ENCODE assay signal across 11 mouse cellular contexts in the genomic region with DNA sequence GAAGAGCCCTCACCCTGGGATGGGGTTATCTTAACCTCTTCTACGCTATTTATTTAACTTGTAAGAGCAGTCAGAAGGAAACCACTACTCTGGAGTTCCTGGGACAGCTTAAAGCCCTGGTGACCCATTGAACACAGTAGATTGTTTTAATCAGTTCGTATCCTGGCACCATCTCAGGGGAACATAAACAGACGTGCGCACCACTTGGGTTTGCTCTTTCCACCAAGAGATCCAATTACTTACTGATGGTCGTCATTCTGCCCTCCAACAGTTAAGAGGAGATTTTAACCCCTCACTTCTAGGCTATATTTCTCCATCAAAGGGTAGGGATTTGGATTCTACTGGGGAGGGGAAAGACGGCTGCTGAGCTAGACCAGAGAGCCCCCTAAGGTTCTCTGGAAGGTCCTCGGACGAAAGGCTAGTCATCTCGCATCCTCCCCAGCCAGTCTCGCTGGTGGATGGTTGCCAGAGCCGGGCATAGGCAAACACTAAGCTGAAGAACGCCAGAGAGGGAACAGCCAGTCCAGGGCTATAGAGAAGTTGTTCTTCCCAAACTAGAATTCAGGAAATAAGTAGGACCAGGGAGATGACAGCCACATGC. TPM values are rescaled to one million over a fixed set of nuclear protein-coding genes. Genes with fewer than 3 reads are reported as not detected.
A peak's percentile ranks its signal among the peaks of the same experiment; 100 is the strongest.
DNase-seq lines count a peak whose midpoint lies in the region; ATAC-seq and TF ChIP-seq lines count a peak whose summit lies in the region.
"Had no signal": no experiment of that assay in that cellular context is flagged by ENCODE, and none has a peak within 500 bp of the region (broad histone marks: within the 10 kb centered on the region; RNA-seq: fewer than 3 reads in every experiment).

No protein-coding gene starts in this region.

- no peak overlapping the region for H3K27ac ChIP-seq in gastrocnemius, adult 2 months
- H3K27ac ChIP-seq in ES-E14 (ENCODE audit: insufficient read depth, low read depth, low read length, poor library complexity, severe bottlenecking), result no peak overlapping the region
- H3K27ac ChIP-seq in heart, postnatal 0 days (ENCODE audit: low read depth), result no peak overlapping the region
- H3K27ac ChIP-seq in midbrain, embryonic 12.5 days (replicated peaks), result no peak overlapping the region
- H3K27ac ChIP-seq: liver, embryonic 14.5 days had no signal

- peaks cover 60% of the 10 kb centered on the region for H3K27me3 ChIP-seq in heart, postnatal 0 days (ENCODE audit: control insufficient read depth, insufficient read depth, low read length)
- peaks cover 57% of the 10 kb centered on the region for H3K27me3 ChIP-seq in midbrain, embryonic 12.5 days

- TF ChIP-seq EP300 in heart, postnatal 0 days (IDR thresholded peaks at IDR 0.05; ENCODE audit: low read depth), result no peak

- no peaks in the 10 kb centered on the region for H3K4me1 ChIP-seq in ES-E14 (ENCODE audit: control insufficient read depth in 2 of 2, insufficient read depth in 2 of 2, low read length in 2 of 2, poor library complexity in 1 of 2)
- peaks cover 13% of the 10 kb centered on the region; the same call in 1 of the 2 replicates for H3K4me1 ChIP-seq in heart, postnatal 0 days (ENCODE audit: control insufficient read depth, insufficient read depth)
- H3K4me1 ChIP-seq in midbrain, embryonic 12.5 days, result peaks cover 20% of the 10 kb centered on the region

- H3K4me2 ChIP-seq in heart, postnatal 0 days (ENCODE audit: low read depth, low read length), result peak overlapping the region; percentile 67
- peak overlapping the region; percentile 97 for H3K4me2 ChIP-seq in midbrain, embryonic 12.5 days (replicated peaks)

- intact Hi-C loops in gastrocnemius, adult 2 months (cut with DNase I), result no loop called here

- TF ChIP-seq CTCF in gastrocnemius, adult 2 months (IDR thresholded peaks at IDR 0.05), result no peak
- no peak for TF ChIP-seq CTCF in heart, postnatal 0 days (IDR thresholded peaks at IDR 0.05; ENCODE audit: low read depth)

- in situ Hi-C loops in ES-E14 (cut with MboI; ENCODE audit: low sequenced_read_pairs in 2 of 2, unreplicated experiment in 2 of 2), result no loop called here

- no peak overlapping the region for H3K9ac ChIP-seq in ES-E14 (ENCODE audit: insufficient read depth, low read depth, low read length, poor library complexity, severe bottlenecking)
- H3K9ac ChIP-seq in heart, postnatal 0 days (replicated peaks; ENCODE audit: low read depth, low read length), result no peak overlapping the region
- peak overlapping the region; percentile 43 for H3K9ac ChIP-seq in midbrain, embryonic 12.5 days (replicated peaks)
- H3K9ac ChIP-seq: liver, embryonic 14.5 days had no signal

- H3K36me3 ChIP-seq in ES-E14 (ENCODE audit: control insufficient read depth, insufficient read depth, low read length, poor library complexity, severe bottlenecking), result no peaks in the 10 kb centered on the region
- H3K36me3 ChIP-seq in heart, postnatal 0 days (replicated peaks; ENCODE audit: control insufficient read depth, insufficient read depth, low read length), result no peaks in the 10 kb centered on the region
- H3K36me3 ChIP-seq in midbrain, embryonic 12.5 days, result no peaks in the 10 kb centered on the region

- no peaks in the 10 kb centered on the region for H3K9me3 ChIP-seq in ES-E14 (ENCODE audit: control insufficient read depth, insufficient read depth, low read depth, low read length)
- H3K9me3 ChIP-seq in heart, postnatal 0 days (replicated peaks; ENCODE audit: control insufficient read depth, low read length), result no peaks in the 10 kb centered on the region
- H3K9me3 ChIP-seq in midbrain, embryonic 12.5 days, result no peaks in the 10 kb centered on the region

- ATAC-seq in heart, postnatal 0 days (ENCODE audit: insufficient read depth, low read depth), result no peak
- no peak for ATAC-seq in midbrain, embryonic 12.5 days (ENCODE audit: low FRiP score, low read depth)

- H3K4me3 ChIP-seq in gastrocnemius, adult 2 months, result peak overlapping the region; percentile 26
- peak overlapping the region; percentile 67 to 69; a peak in 3 of 4 replicates for H3K4me3 ChIP-seq in ES-E14 (ENCODE audit: insufficient read depth in 1 of 2, low read depth in 1 of 2, low read length in 2 of 2, poor library complexity in 1 of 2, severe bottlenecking in 1 of 2)
- peak overlapping the region; percentile 42 for H3K4me3 ChIP-seq in heart, postnatal 0 days (ENCODE audit: low read depth, low read length)
- peak overlapping the region; percentile 54 for H3K4me3 ChIP-seq in midbrain, embryonic 12.5 days

- peak; percentile 16 for DNase-seq in gastrocnemius, adult 2 months
- DNase-seq in gastrocnemius, postnatal 4 days (ENCODE audit: low spot score in 2 of 2), result no peak
- DNase-seq in ES-E14 (ENCODE audit: low read depth, low spot score), result no peak
- DNase-seq in heart, postnatal 0 days (ENCODE audit: low spot score), result no peak
- no peak for DNase-seq in ovary, postnatal 14 days (ENCODE audit: low spot score)
- no peak for DNase-seq in ovary, adult 18-20 months (ENCODE audit: low spot score)
- no peak for DNase-seq in layer of hippocampus, adult 9-10 months (ENCODE audit: low spot score)
- DNase-seq: thymus, postnatal 14 days had no signal

- WGBS in heart, postnatal 0 days, result under 1% methylated on average over 12 of the region's 12 CpGs
- WGBS in midbrain, embryonic 12.5 days, result 3% methylated on average over 12 of the region's 12 CpGs

TF ChIP-seq in ES-E14, 5 proteins besides CTCF, POLR2A, EP300 and RAD21:
- TF ChIP-seq MAFK (IDR thresholded peaks at IDR 0.05; ENCODE audit: insufficient read depth, low read depth, low read length) (no peak), CHD2 (IDR thresholded peaks at IDR 0.05; ENCODE audit: low read depth, low read length) (no peak), ZC3H11A (IDR thresholded peaks at IDR 0.05; ENCODE audit: borderline replicate concordance, low read depth, low read length) (no peak), HCFC1 (IDR thresholded peaks at IDR 0.05; ENCODE audit: borderline replicate concordance, insufficient read depth, low read length) (no peak), ZNF384 (IDR thresholded peaks at IDR 0.05; ENCODE audit: low read depth, low read length) (no peak)

RNA-seq across cellular contexts. Expression of a gene that starts 1.4 kb away (rescaled TPM):
- total RNA-seq in gastrocnemius, adult 2 months (2021), result not detected
- total RNA-seq in gastrocnemius, postnatal 4 days (2021), result under 1 TPM; 0.47 to 0.59 TPM
- total RNA-seq in ES-E14 (2012; rRNA removed), result 0.26 and 0.76 TPM in 2 replicates
- total RNA-seq in heart, postnatal 0 days (2014; rRNA removed; ENCODE audit: low replicate concordance), result 0.35 TPM in 1 of 2 replicates, not detected in the other
- polyA plus RNA-seq in heart, postnatal 0 days (2015; fragmentation: Nextera tagmentation; extraction: Ambion mirVana), result not detected in 2 replicates
- polyA plus RNA-seq in midbrain, embryonic 12.5 days (2016; fragmentation: Nextera tagmentation; extraction: Ambion mirVana), result 0.31 and 0.47 TPM in 2 replicates
- total RNA-seq: common myeloid progenitor, adult 5-6 weeks had no signal
- polyA plus RNA-seq: liver, embryonic 14.5 days had no signal
